In the genomic region with DNA sequence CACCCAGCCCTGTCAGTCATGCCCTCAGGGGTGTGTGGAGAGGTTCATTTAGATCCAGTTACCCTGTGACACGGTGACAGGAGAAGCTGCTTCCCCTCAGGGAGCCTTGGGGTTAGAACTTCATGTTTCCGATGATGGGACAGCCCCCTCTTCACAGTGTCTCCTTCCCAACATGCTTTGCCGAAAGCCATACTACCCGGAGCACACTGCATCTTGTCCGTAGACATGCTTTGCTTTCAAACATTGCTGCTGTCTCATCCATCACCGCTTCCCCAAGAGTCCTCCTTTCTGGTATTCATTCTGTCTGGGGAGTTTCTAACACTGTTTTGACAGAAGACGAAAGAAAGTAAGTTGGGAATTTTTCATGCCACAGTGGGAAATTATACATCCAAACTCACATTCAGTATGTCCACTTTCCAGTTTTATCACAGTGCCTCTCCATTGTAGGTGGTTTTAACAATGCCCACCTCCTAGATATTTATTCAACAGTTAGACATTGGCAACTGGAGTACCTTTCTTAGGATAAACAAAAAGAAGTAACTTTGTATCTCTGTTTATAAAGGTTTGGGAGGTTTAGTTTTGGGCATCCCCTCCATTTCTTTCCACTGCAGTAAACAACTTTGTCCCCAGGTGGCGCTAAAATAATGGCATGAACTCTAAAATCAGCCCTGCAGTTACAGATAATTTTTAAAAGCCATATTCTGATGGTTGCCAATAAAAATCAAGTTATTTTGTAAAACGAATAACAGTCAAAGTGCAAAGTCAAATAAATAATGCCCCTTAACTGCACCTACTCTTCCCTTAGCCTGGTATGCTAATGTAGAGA, we compare ENCODE assay signal across 9 mouse cellular contexts. TPM values are rescaled to one million over a fixed set of nuclear protein-coding genes. Genes with fewer than 3 reads are reported as not detected.
A peak's percentile ranks its signal among the peaks of the same experiment; 100 is the strongest.
DNase-seq lines count a peak whose midpoint lies in the region; ATAC-seq lines count a peak whose summit lies in the region.
"Had no signal": no experiment of that assay in that cellular context is flagged by ENCODE, and none has a peak within 500 bp of the region (broad histone marks: within the 10 kb centered on the region; RNA-seq: fewer than 3 reads in every experiment).

No protein-coding gene starts in this region.

- ATAC-seq in kidney, embryonic 16.5 days (ENCODE audit: low FRiP score, low TSS enrichment), result no peak

- H3K4me1 ChIP-seq in kidney, embryonic 16.5 days (ENCODE audit: insufficient read depth, low read length), result 0 out of 2 replicates have a peak, but pooled peaks cover 8% of the 10 kb centered on the region

- H3K27ac ChIP-seq in kidney, embryonic 16.5 days (ENCODE audit: low read length), result no peak overlapping the region
- H3K27ac ChIP-seq: limb, embryonic 12.5 days had no signal

- H3K27me3 ChIP-seq in kidney, embryonic 16.5 days (ENCODE audit: insufficient read depth, low read length), result no peaks in the 10 kb centered on the region
- H3K27me3 ChIP-seq: limb, embryonic 12.5 days had no signal

- no peaks in the 10 kb centered on the region for H3K9me3 ChIP-seq in kidney, embryonic 16.5 days (ENCODE audit: low read length)
- H3K9me3 ChIP-seq: limb, embryonic 12.5 days had no signal

- 45% methylated on average over 9 of the region's 9 CpGs for whole genome bisulfite sequencing in kidney, embryonic 16.5 days

- peaks cover 18% of the 10 kb centered on the region for H3K36me3 ChIP-seq in kidney, embryonic 16.5 days (ENCODE audit: insufficient read depth, low read length)

- no peak overlapping the region for H3K4me3 ChIP-seq in kidney, embryonic 16.5 days (ENCODE audit: low read length)
- H3K4me3 ChIP-seq: limb, embryonic 12.5 days had no signal

- no peak overlapping the region for H3K9ac ChIP-seq in kidney, embryonic 16.5 days (replicated peaks; ENCODE audit: low read length)
- H3K9ac ChIP-seq: limb, embryonic 12.5 days had no signal

- H3K4me2 ChIP-seq in kidney, embryonic 16.5 days (replicated peaks; ENCODE audit: low read depth, low read length), result no peak overlapping the region
- H3K4me2 ChIP-seq: limb, embryonic 12.5 days had no signal

- peak; percentile 15 for DNase-seq in cerebellum, adult 8-10 months
- no peak for DNase-seq in cerebellum, adult 11 months
- DNase-seq in kidney, postnatal 10 days, result peak; percentile 58
- peak; percentile 54 to 59 for DNase-seq in B cell, adult 2 months
- DNase-seq in embryo, embryonic 11 days, result peak; percentile 50
- peak; percentile 59 for DNase-seq in naive thymus-derived CD4-positive, alpha-beta T cell, adult 2 months (ENCODE audit: low read depth)
- no peak for DNase-seq in T-cell, adult 2 months (ENCODE audit: low spot score)

RNA-seq across cellular contexts. Expression of gene Ahsg, which starts 14.6 kb away (rescaled TPM):
- 9.5 and 12.6 TPM in 2 replicates for polyA plus RNA-seq in kidney, embryonic 16.5 days (2015; fragmentation: Nextera tagmentation; extraction: Ambion mirVana)

RNA-seq across cellular contexts. Expression of gene Dnajb11, which starts 18.8 kb away (rescaled TPM):
- 112 and 123 TPM in 2 replicates for polyA plus RNA-seq in kidney, embryonic 16.5 days (2015; fragmentation: Nextera tagmentation; extraction: Ambion mirVana)

RNA-seq across cellular contexts. Expression of gene Tbccd1, which starts 19.0 kb away (rescaled TPM):
- polyA plus RNA-seq in kidney, embryonic 16.5 days (2015; fragmentation: Nextera tagmentation; extraction: Ambion mirVana), result 34.6 and 35.8 TPM in 2 replicates

RNA-seq across cellular contexts. Expression of gene Fetub, which starts 41.7 kb away (rescaled TPM):
- 0.21 and 0.22 TPM in 2 replicates for polyA plus RNA-seq in kidney, embryonic 16.5 days (2015; fragmentation: Nextera tagmentation; extraction: Ambion mirVana)
- polyA plus RNA-seq: limb, embryonic 12.5 days had no signal

Comparison
In these comparisons a context has a peak if more than half of its experiments do, and no peak if none do; other contexts are left out.
1. DNase-seq: peak in cerebellum, adult 8-10 months (single experiment), kidney, postnatal 10 days (single experiment), B cell, adult 2 months (2 of 2), embryo, embryonic 11 days (single experiment) and naive thymus-derived CD4-positive, alpha-beta T cell, adult 2 months (single experiment); none in cerebellum, adult 11 months (single experiment) and T-cell, adult 2 months (single experiment).